Mouse (Mus musculus) forebrain, embryonic 14.5 days (tissue): Measurements from ENCODE around the gene Nkx6-2. TPM values are rescaled to one million over a fixed set of nuclear protein-coding genes. Genes with fewer than 3 reads are reported as not detected.

Experiments
- ATAC-seq: fragments of 200-750 bp; cut with Nextera tagmentation; 2 replicates; pipeline ENCODE4 v1.8.0; 2017; ENCODE audit warnings: mild to moderate bottlenecking, moderate library complexity
- DNase-seq: peaks from one replicate; pipeline ENCODE4 v3.0.0-alpha.2; 2015; ENCODE audit warnings: low spot score
- H3K27ac ChIP-seq: fragments of 300-500 bp; sonication (generic); 2 replicates; pipeline ENCODE4 v1.5.1; 2014; ENCODE audit warnings: low read depth, mild to moderate bottlenecking, control low read depth, low read length, moderate library complexity
- H3K27me3 ChIP-seq: fragments of 300-500 bp; sonication (generic); replicated peaks from 2 replicates; pipeline ENCODE4 v1.6.1; 2014; ENCODE audit warnings: low read length, control low read depth, mixed read lengths; ENCODE audit not compliant: control insufficient read depth, insufficient read depth
- H3K36me3 ChIP-seq: fragments of 300-500 bp; sonication (generic); 2 replicates; pipeline ENCODE4 v1.6.1; 2014; ENCODE audit warnings: low read length, control low read depth; ENCODE audit not compliant: control insufficient read depth, insufficient read depth
- H3K4me1 ChIP-seq: fragments of 300-500 bp; sonication (generic); 2 replicates; pipeline ENCODE4 v1.6.1; 2014; ENCODE audit warnings: antibody characterized with exemption, low read length, control low read depth; ENCODE audit not compliant: control insufficient read depth, insufficient read depth
- H3K4me2 ChIP-seq: fragments of 300-500 bp; sonication (generic); 2 replicates; pipeline ENCODE4 v1.6.1; 2014; ENCODE audit warnings: mild to moderate bottlenecking, control low read depth, low read length
- H3K4me3 ChIP-seq: fragments of 300-500 bp; sonication (generic); 2 replicates; pipeline ENCODE4 v1.5.1; 2014; ENCODE audit warnings: low read depth, low read length, control low read depth
- H3K9ac ChIP-seq: fragments of 300-500 bp; sonication (generic); 2 replicates; pipeline ENCODE4 v1.6.1; 2014; ENCODE audit warnings: mild to moderate bottlenecking, low read length, control low read depth, moderate library complexity
- H3K9me3 ChIP-seq: fragments of 300-500 bp; sonication (generic); replicated peaks from 2 replicates; pipeline ENCODE4 v1.6.1; 2016; ENCODE audit warnings: low read length, control low read depth, mixed read lengths; ENCODE audit not compliant: control insufficient read depth
- WGBS: fragments of 180-500 bp; shearing (Covaris S2); extraction: QIAGEN DNeasy Blood & Tissue Kit; methylation state at CpG from one replicate; pipeline ENCODE4 v1.1.7; 2014; 5-methylcytosine and 5-hydroxymethylcytosine counted together
- polyA plus RNA-seq: library from polyadenylated mRNA; unstranded; fragments of >200 nt; fragmentation: Nextera tagmentation; extraction: Ambion mirVana; gene quantifications from 2 replicates; pipeline ENCODE4 v1.2.1, GENCODE M21; 2014

Gene Nkx6-2
- polyA plus RNA-seq = 1.2 and 1.7 TPM in 2 replicates

DNA sequence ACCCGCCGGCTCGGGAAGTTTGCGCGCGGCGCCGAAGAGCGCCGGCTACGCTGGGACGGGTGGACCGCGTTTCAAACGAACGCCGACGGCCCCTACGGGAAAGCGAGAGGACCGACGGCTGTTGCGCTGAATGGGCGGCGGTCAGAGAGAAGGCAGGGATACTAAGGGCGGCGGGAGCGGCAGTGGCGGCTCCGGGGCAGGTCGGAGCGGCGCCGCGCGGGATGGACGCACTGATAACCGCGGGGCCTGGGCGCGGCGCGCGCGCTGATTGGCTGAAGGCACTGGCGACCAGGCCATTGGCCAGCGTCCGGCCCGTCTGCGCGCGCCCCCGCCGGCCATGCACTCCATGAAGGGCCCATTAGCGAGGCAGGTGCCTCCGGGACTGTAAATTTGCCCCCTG lies at the start of gene Nkx6-2:
Gene Nkx6-2, minus strand, starts transcription at position 203 of the 400 bp plus-strand sequence.
- peak; percentile 49 for DNase-seq
- Histone ChIP-seq H3K4me3 (peak within 1 kb of the TSS; percentile 34), H3K4me2 (peak within 1 kb of the TSS; percentile 52), H3K27me3 (peaks cover 96% of the 10 kb centered on the region), H3K4me1 (peaks cover 7% of the 10 kb centered on the region; the same call in 1 of the 2 replicates), H3K27ac (no peak within 1 kb of the TSS), H3K9me3 (no peaks in the 10 kb centered on the region), H3K36me3 (0 out of 2 replicates have a peak, but pooled peaks cover 5% of the 10 kb centered on the region), H3K9ac (peak within 1 kb of the TSS; percentile 25; the same call in 1 of the 2 replicates)
- under 1% methylated on average over 56 of the region's 56 CpGs for WGBS
- ATAC-seq = peak; percentile 73

DNA sequence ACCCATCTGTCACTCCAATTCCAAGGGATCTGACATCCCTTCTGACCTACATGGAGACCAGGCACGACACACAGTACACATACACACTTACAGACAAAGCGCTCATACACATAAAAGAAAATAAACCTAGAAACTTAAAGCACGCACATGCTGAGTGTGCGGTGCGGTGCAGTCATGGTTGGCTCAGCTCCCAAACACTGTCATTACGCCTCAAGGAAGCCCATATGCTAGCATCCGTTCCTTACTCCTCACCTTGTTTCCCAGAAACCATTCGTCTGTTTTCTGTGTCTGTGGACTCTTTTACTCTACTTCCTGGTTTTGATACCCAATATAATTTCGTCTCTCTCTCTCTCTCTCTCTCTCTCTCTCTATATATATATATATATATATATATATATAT lies 42.6 kb upstream of the Nkx6-2 start:
- H3K27me3 ChIP-seq = no peaks in the 10 kb centered on the region
- H3K4me2 ChIP-seq = no peak overlapping the region
- peak; percentile 68; the same call in 1 of the 2 replicates for ATAC-seq
- peak; percentile 69 for DNase-seq
- no peak overlapping the region for H3K4me3 ChIP-seq
- no peaks in the 10 kb centered on the region for H3K36me3 ChIP-seq
- 77% methylated on average over 9 of the region's 9 CpGs for WGBS
- no peaks in the 10 kb centered on the region for H3K4me1 ChIP-seq
- H3K9ac ChIP-seq = no peak overlapping the region
- no peak overlapping the region for H3K27ac ChIP-seq
- no peaks in the 10 kb centered on the region for H3K9me3 ChIP-seq

DNA sequence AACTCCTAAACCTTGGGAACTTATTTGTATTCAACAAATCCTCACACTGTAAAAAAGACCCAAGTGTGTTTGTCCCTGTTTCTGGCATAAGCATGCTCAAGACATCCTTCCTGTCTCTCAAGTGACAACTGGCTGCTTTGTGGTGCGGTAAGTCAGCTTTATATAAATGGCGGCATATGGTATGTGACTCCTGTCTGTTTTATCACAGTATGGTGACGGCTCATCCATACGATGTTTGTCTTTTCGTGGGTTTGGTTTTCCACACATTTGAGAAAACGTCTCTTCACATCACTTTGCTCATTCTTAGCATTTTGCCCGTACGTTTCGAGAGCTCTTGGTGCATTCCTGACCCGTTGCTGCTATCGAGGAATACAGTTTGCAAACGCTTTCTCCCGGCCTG lies 40.0 kb upstream of the Nkx6-2 start:
- H3K27me3 ChIP-seq = no peaks in the 10 kb centered on the region; the same call in 1 of the 2 replicates
- 76% methylated on average over 13 of the region's 13 CpGs for WGBS
- H3K4me2 ChIP-seq = no peak overlapping the region
- H3K27ac ChIP-seq = no peak overlapping the region
- ATAC-seq (peak; percentile 42; the same call in 1 of the 2 replicates), DNase-seq (peak; percentile 57)
- no peaks in the 10 kb centered on the region for H3K9me3 ChIP-seq
- no peak overlapping the region for H3K9ac ChIP-seq
- no peaks in the 10 kb centered on the region for H3K36me3 ChIP-seq
- no peak overlapping the region for H3K4me3 ChIP-seq
- H3K4me1 ChIP-seq = no peaks in the 10 kb centered on the region

DNA sequence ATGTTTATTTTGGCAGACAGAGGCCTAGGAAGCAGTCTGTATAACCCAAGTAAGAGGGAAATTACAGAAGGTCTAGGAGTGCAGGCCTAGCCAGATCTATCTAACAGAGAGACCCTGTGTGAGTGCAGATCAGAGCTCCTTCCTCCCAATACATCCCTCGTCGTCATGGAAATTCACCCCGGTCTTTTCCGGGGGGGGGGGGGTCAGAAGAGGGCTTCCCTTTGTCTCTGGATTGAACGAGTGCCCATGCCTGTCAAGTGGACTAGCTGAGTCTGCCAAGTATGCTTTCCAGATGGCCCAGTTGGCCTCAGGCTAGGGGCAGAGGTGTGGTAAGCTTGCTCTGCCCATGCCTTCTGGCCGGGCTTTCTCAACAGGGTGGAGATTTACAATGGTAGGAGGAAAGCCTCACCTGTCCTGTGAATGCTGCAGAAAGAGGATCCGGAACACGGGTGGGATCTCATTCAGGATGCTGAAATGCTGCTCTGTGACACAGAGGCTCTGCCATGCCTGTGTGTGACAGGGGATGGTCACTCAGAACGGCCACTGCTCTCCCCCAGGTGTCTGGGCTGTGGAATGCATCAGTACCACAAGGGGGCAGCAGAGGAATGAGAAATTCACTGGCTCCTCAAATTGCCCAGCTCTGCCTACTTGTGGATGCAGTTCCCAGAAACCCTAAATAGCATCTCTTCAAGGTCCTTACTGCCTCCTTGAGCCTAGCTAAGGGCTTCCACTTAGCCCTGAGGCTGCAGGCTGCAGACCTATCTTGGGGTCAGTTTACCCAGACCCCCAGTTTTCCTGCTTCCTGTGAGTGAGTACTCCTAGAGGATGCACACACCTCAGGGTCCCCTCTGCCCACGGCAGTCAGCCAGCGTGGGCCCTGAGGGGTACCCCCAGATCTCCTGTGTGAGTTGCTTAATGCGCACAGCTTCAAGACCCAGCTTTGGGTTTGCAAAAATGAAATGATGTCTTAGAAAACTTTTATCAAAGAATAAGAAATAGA lies 33.5 kb upstream of the Nkx6-2 start:
- Histone ChIP-seq H3K4me3 (no peak overlapping the region), H3K36me3 (no peaks in the 10 kb centered on the region), H3K4me1 (0 out of 2 replicates have a peak, but pooled peaks cover 5% of the 10 kb centered on the region), H3K27ac (no peak overlapping the region), H3K9me3 (no peaks in the 10 kb centered on the region), H3K4me2 (no peak overlapping the region), H3K27me3 (no peaks in the 10 kb centered on the region; the same call in none of the 2 replicates), H3K9ac (no peak overlapping the region)
- ATAC-seq (peak; percentile 82), DNase-seq (peak; percentile 86)
- whole genome bisulfite sequencing = 37% methylated on average over 12 of the region's 12 CpGs

DNA sequence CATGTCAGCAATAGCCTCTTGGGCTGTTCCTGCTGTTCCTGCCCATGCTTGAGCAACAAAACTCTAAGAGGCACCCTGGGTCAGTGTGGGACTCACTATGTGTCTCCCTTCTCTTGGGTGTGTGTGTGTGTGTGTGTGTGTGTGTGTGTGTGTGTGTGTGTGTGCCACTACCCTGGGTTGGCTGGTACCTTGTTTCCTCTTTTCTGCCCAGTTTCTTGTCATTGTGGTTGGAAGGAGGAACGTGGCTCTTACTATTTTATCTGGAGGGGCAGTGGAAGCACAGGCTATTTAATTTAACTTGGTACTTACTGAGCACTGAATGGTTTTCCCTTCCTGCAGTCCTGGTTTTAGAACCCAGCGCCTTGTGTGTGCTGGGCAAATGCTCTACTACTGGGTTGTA lies 27.7 kb upstream of the Nkx6-2 start:
- Histone ChIP-seq H3K36me3 (no peaks in the 10 kb centered on the region), H3K9ac (no peak overlapping the region), H3K4me3 (no peak overlapping the region), H3K27ac (no peak overlapping the region), H3K27me3 (no peaks in the 10 kb centered on the region; the same call in 1 of the 2 replicates), H3K4me1 (no peaks in the 10 kb centered on the region), H3K4me2 (no peak overlapping the region), H3K9me3 (no peaks in the 10 kb centered on the region)
- DNase-seq = no peak
- WGBS = 93% methylated on average over 2 of the region's 2 CpGs
- no peak for ATAC-seq

DNA sequence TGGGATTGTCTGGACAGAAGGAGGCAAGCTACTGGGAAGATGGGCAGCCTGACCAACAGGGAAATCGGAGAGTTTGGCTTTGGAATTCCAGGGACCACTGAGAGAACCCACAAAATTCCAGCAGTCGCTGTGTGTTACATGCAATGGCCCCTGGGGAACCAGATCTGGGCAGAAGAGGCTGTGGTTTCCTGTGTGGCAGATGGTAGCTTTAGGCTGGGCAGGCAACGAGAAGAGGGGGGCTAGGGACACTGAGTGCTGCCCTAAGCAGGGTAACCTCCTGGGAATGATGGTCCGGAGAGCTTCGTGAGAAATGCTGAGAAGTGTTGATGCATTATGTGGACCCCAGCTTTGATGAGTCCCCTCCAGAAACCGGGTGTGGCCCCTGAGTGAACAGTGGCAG lies 13.3 kb upstream of the Nkx6-2 start:
- H3K9me3 ChIP-seq = no peaks in the 10 kb centered on the region
- WGBS = 77% methylated on average over 6 of the region's 6 CpGs
- no peak for DNase-seq
- no peak for ATAC-seq
- no peaks in the 10 kb centered on the region; the same call in 1 of the 2 replicates for H3K27me3 ChIP-seq
- H3K9ac ChIP-seq = no peak overlapping the region
- no peak overlapping the region for H3K4me3 ChIP-seq
- no peaks in the 10 kb centered on the region for H3K4me1 ChIP-seq
- no peak overlapping the region for H3K27ac ChIP-seq
- H3K4me2 ChIP-seq = no peak overlapping the region
- no peaks in the 10 kb centered on the region for H3K36me3 ChIP-seq

DNA sequence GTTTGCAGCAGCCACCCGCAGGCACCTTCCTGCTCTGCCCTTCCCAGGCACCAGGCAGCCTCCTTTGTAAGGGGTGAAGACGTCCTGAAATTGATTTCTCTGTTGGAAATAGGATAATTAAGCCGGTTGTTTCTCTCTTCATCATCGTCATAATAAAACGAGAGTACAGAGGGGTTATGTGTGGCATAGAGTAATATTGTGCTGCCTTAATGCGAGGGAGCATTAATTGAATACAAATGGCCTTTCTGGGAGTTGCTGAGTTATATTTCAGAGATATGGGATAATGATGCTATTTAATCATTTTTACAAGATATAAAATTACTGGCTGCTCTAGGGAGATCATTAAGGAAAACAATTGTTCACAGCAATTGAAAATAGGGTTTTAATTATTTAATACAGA lies 12.7 kb upstream of the Nkx6-2 start:
- ATAC-seq (no peak), DNase-seq (no peak)
- Histone ChIP-seq H3K9me3 (no peaks in the 10 kb centered on the region), H3K9ac (no peak overlapping the region), H3K4me3 (no peak overlapping the region), H3K27ac (no peak overlapping the region), H3K36me3 (no peaks in the 10 kb centered on the region), H3K27me3 (peaks cover 4% of the 10 kb centered on the region; the same call in 1 of the 2 replicates), H3K4me1 (no peaks in the 10 kb centered on the region), H3K4me2 (no peak overlapping the region)
- WGBS = 65% methylated on average over 6 of the region's 6 CpGs

DNA sequence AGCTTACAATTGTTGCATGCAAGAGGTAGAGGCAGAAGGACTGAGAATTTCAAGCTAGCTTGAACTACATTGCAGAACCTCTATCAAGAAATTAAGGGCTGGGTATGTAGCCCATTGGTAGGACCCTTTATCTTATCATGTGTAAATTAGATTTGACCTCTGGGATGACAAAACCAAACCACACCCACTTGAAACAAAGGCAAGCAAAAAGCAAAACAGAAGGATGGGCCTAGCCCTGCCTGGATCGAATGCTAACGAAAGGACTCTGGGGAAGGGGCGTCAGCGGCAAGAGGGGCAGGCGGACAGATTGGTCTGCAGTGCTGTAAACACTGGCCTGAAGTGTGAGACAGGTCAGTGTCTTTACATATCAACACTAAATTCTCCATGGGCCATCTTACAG lies 8.7 kb upstream of the Nkx6-2 start:
- no peak for DNase-seq
- Histone ChIP-seq H3K4me1 (no peaks in the 10 kb centered on the region), H3K4me3 (no peak overlapping the region), H3K36me3 (no peaks in the 10 kb centered on the region), H3K27me3 (peaks cover 26% of the 10 kb centered on the region), H3K9me3 (no peaks in the 10 kb centered on the region), H3K4me2 (no peak overlapping the region), H3K9ac (no peak overlapping the region), H3K27ac (no peak overlapping the region)
- no peak for ATAC-seq
- 92% methylated on average over 5 of the region's 5 CpGs for WGBS

DNA sequence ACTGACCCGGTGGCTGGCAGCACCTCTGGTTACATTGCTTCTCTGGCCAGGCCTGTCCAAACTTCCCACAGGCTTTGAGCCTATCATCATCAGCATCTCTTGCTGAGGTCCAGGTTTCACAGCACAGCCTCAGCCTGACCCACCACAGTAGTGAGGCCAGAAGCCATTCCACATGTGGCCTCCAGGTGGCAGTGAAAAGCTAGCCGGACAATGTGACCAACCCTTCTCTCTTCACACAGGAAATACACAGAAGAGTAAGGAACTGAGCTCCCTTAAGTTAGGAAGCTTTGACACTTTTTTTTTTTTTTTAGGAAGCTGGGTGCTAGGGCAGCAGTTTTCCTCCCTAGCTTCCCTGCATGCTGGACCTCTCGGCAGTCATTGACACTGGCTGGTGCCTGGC lies 7.7 kb upstream of the Nkx6-2 start:
- Histone ChIP-seq H3K4me2 (no peak overlapping the region), H3K4me1 (no peaks in the 10 kb centered on the region), H3K4me3 (no peak overlapping the region), H3K27ac (no peak overlapping the region), H3K9ac (no peak overlapping the region), H3K36me3 (no peaks in the 10 kb centered on the region), H3K27me3 (peaks cover 36% of the 10 kb centered on the region), H3K9me3 (no peaks in the 10 kb centered on the region)
- 41% methylated on average over 3 of the region's 3 CpGs for WGBS
- DNase-seq (peak; percentile 41), ATAC-seq (0 out of 2 replicates have a peak, but pooled peaks have one; percentile 54)
